Mouse (Mus musculus) hindbrain, embryonic 12.5 days (tissue): ENCODE measurements at regions not wholly inside any gene's neighbourhood (a gene's known extent, or its start where the extent isn't known, plus 50 kb on each side); places are given as distances from the start of the nearest gene placed in this dataset.

Experiments used
- ATAC-seq: fragments of 200-750 bp; cut with Nextera tagmentation; 2 replicates; pipeline ENCODE4 v1.8.0; 2017; ENCODE audit warnings: moderate TSS enrichment; ENCODE audit not compliant: low FRiP score
- H3K27ac ChIP-seq: fragments of 300-500 bp; sonication (generic); 2 replicates; pipeline ENCODE4 v1.5.1; 2016; ENCODE audit warnings: mild to moderate bottlenecking
- H3K27me3 ChIP-seq: fragments of 300-500 bp; sonication (generic); 2 replicates; pipeline ENCODE4 v1.6.1; 2016; ENCODE audit warnings: mild to moderate bottlenecking
- H3K36me3 ChIP-seq: fragments of 300-500 bp; sonication (generic); 2 replicates; pipeline ENCODE4 v1.6.1; 2016; ENCODE audit warnings: mild to moderate bottlenecking
- H3K4me1 ChIP-seq: fragments of 300-500 bp; sonication (generic); 2 replicates; pipeline ENCODE4 v1.6.1; 2016
- H3K4me2 ChIP-seq: fragments of 300-500 bp; sonication (generic); replicated peaks from 2 replicates; pipeline ENCODE4 v1.6.1; 2016; ENCODE audit warnings: mild to moderate bottlenecking
- H3K4me3 ChIP-seq: fragments of 300-500 bp; sonication (generic); 2 replicates; pipeline ENCODE4 v1.5.1; 2016; ENCODE audit warnings: mild to moderate bottlenecking
- H3K9ac ChIP-seq: fragments of 300-500 bp; sonication (generic); 2 replicates; pipeline ENCODE4 v1.6.1; 2016; ENCODE audit warnings: mild to moderate bottlenecking, moderate library complexity
- H3K9me3 ChIP-seq: fragments of 300-500 bp; sonication (generic); replicated peaks from 2 replicates; pipeline ENCODE4 v1.6.1; 2016; ENCODE audit warnings: mild to moderate bottlenecking
- WGBS: fragments of 180-500 bp; shearing (Covaris S2); methylation state at CpG from one replicate; pipeline ENCODE4 v1.1.7; 2016; 5-methylcytosine and 5-hydroxymethylcytosine counted together

DNA sequence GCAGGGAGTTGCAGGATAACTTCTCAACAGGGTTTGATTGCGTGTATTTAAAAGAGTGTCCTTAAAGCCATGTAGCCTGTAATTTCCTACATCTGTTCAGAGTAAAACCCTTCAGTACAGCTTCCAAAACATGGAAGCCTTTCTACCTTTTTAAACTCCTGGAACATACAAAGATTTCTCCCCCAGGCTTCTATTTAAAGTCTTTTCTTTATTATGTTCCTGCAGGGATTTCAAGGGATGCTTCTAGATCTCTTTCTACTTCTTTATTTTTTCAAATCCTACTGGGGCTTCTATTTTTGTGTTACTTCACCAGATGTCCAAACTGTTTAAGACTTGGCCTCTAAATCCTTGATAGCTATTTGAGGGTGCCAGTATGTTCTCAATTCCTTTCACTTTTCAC lies 196.2 kb downstream of the Anxa1 start:
- WGBS = 93% methylated on average over 1 of the region's 1 CpGs
- Histone ChIP-seq H3K4me1 (no peaks in the 10 kb centered on the region), H3K4me2 (no peak overlapping the region), H3K9ac (no peak overlapping the region), H3K9me3 (no peaks in the 10 kb centered on the region), H3K4me3 (no peak overlapping the region), H3K36me3 (no peaks in the 10 kb centered on the region), H3K27me3 (no peaks in the 10 kb centered on the region), H3K27ac (no peak overlapping the region)
- ATAC-seq = no peak

- Histone ChIP-seq H3K27me3 (no peaks in the 10 kb centered on the region), H3K9ac (no peak overlapping the region), H3K27ac (no peak overlapping the region), H3K4me1 (no peaks in the 10 kb centered on the region), H3K4me2 (no peak overlapping the region), H3K9me3 (no peaks in the 10 kb centered on the region), H3K36me3 (no peaks in the 10 kb centered on the region), H3K4me3 (no peak overlapping the region)
- WGBS = 79% methylated on average over 4 of the region's 4 CpGs
- no peak for ATAC-seq
Measured at GRCm38 (mm10) chr19:20181854-20182253, 208.9 kb downstream of the Anxa1 start.

- no peaks in the 10 kb centered on the region for H3K36me3 ChIP-seq
- no peak overlapping the region for H3K9ac ChIP-seq
- no peak overlapping the region for H3K4me2 ChIP-seq
- H3K4me3 ChIP-seq = no peak overlapping the region
- 88% methylated on average over 1 of the region's 1 CpGs for WGBS
- no peaks in the 10 kb centered on the region for H3K4me1 ChIP-seq
- no peak for ATAC-seq
- H3K9me3 ChIP-seq = no peaks in the 10 kb centered on the region
- H3K27ac ChIP-seq = no peak overlapping the region
- no peaks in the 10 kb centered on the region for H3K27me3 ChIP-seq
Measured at GRCm38 (mm10) chr19:20161502-20161901, 229.2 kb downstream of the Anxa1 start.

DNA sequence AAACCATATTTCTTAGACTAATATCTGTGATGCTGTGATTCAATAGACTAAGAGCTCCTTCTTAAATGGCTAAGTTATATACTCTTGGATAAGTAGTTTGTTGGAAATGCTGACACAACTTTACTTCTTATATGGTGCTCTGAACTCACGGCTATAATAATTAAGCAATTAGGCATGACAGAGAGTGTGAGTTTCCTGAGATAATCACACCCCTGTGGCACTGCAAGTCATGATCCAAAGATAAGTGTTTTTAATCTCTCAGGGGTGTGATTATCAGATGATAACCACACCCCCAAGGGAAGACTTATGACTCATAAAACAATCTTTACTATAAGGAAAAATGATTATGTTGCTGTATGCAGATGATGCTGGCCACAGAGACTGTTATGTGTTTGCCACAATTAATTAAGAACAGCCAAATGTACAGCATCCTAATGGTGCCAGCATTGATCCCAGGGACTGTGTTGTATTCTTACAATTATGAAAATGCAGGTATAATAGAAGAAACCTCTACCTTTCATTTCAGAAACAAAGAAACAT lies 234.3 kb downstream of the Anxa1 start:
- ATAC-seq = no peak
- WGBS = 74% methylated on average over 1 of the region's 1 CpGs

GRCm38 (mm10) chr19:20139506-20139905 lies 251.2 kb downstream of the Anxa1 start:
- WGBS = 92% methylated on average over 12 of the region's 12 CpGs
- no peak for ATAC-seq
- H3K27ac ChIP-seq = no peak overlapping the region
- H3K9ac ChIP-seq = no peak overlapping the region
- no peaks in the 10 kb centered on the region for H3K4me1 ChIP-seq
- H3K9me3 ChIP-seq = no peaks in the 10 kb centered on the region; the same call in 1 of the 2 replicates
- no peak overlapping the region for H3K4me2 ChIP-seq
- H3K27me3 ChIP-seq = no peaks in the 10 kb centered on the region
- H3K36me3 ChIP-seq = no peaks in the 10 kb centered on the region
- no peak overlapping the region for H3K4me3 ChIP-seq

More for the DNA sequence above, 234.3 kb downstream of the Anxa1 start:
- Histone ChIP-seq H3K27me3 (no peaks in the 10 kb centered on the region), H3K36me3 (no peaks in the 10 kb centered on the region), H3K4me1 (no peaks in the 10 kb centered on the region), H3K4me3 (no peak overlapping the region), H3K9me3 (no peaks in the 10 kb centered on the region), H3K9ac (no peak overlapping the region), H3K4me2 (no peak overlapping the region), H3K27ac (no peak overlapping the region)

DNA sequence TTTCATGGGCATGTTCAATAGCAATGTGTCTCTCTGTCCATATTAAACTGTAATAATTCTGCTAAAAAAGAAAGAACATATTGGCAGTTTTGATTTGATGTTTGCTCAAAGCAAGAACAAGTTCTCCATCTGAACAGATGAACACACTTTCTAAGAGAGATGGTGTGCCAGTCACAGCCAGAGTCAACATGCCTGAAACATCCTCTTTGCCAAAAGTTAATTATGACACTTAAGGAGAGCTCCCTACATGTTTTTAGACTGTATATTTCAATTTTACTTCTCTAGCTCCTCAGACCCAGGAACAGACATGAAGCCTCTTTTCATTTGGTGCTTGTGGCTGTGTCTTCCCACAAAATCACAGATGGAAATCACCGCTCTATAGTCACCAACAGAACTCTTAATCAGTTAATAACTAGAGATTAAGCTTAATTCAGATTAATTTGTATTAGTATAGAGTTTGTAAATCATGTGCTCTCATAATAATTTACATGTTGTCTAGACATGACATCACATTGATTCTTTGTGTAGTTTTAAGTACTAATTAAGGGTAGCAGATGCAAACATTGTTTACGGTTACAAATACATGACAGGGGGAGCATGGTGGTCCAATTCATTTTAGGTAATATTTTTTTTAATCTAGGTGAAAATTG lies 267.1 kb downstream of the Anxa1 start:
- no peak overlapping the region for H3K27ac ChIP-seq
- WGBS = 76% methylated on average over 2 of the region's 2 CpGs
- H3K36me3 ChIP-seq = no peaks in the 10 kb centered on the region
- ATAC-seq = no peak
- peaks cover 7% of the 10 kb centered on the region; the same call in 1 of the 2 replicates for H3K4me1 ChIP-seq
- no peak overlapping the region for H3K9ac ChIP-seq
- H3K4me2 ChIP-seq = no peak overlapping the region
- H3K9me3 ChIP-seq = no peaks in the 10 kb centered on the region
- H3K4me3 ChIP-seq = no peak overlapping the region
- H3K27me3 ChIP-seq = no peaks in the 10 kb centered on the region

GRCm38 (mm10) chr19:20122475-20122874 lies 268.3 kb downstream of the Anxa1 start:
- peak; percentile 96 for ATAC-seq
- peaks cover 7% of the 10 kb centered on the region; the same call in 1 of the 2 replicates for H3K4me1 ChIP-seq
- H3K4me3 ChIP-seq = no peak overlapping the region
- H3K27ac ChIP-seq = no peak overlapping the region
- no peaks in the 10 kb centered on the region for H3K27me3 ChIP-seq
- H3K36me3 ChIP-seq = no peaks in the 10 kb centered on the region
- WGBS = 9% methylated on average over 4 of the region's 4 CpGs
- no peaks in the 10 kb centered on the region for H3K9me3 ChIP-seq
- H3K4me2 ChIP-seq = no peak overlapping the region
- no peak overlapping the region for H3K9ac ChIP-seq

DNA sequence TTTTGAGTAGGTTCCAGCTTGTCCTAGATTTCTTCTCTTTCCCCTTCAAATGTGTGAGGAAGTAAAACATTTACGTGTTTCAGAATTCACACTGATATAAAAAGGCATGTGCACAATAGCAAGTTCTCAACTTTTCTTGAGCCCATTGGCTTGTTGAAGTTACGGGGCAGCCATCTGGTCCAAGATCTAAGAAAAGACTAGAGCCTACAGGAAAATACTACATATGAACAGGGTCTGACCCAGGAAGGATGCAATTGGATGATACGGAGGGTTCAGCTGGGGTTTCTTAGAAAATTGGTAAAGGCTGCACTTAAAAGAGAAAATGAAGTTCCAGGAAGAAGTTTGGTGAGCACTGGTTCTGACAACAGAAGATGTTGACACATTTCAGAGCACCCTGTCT lies 276.5 kb downstream of the Anxa1 start:
- Histone ChIP-seq H3K4me1 (no peaks in the 10 kb centered on the region), H3K9me3 (no peaks in the 10 kb centered on the region), H3K36me3 (no peaks in the 10 kb centered on the region), H3K27me3 (no peaks in the 10 kb centered on the region), H3K4me3 (no peak overlapping the region), H3K4me2 (no peak overlapping the region), H3K9ac (no peak overlapping the region), H3K27ac (no peak overlapping the region)
- ATAC-seq = no peak
- WGBS = 92% methylated on average over 3 of the region's 3 CpGs
